Mouse (Mus musculus) brain, embryonic 14.5 days (tissue): Measurements from ENCODE around the gene Cryzl1. TPM values are rescaled to one million over a fixed set of nuclear protein-coding genes. Genes with fewer than 3 reads are reported as not detected.

Source experiments
- DNase-seq: peaks from one replicate; pipeline ENCODE4 v3.0.0-alpha.2; 2011; ENCODE audit warnings: low read depth
- CTCF ChIP-seq: fragments of 200-500 bp; IDR thresholded peaks from 2 replicates; pipeline ENCODE4 v1.5.1; 2012; ENCODE audit warnings: inconsistent platforms, mild to moderate bottlenecking, moderate library complexity, borderline replicate concordance; ENCODE audit not compliant: insufficient read depth, insufficient read length; ENCODE audit errors: extremely low read depth
- POLR2A ChIP-seq: fragments of 200-500 bp; IDR thresholded peaks from 2 replicates; pipeline ENCODE4 v1.6.1; 2012; ENCODE audit warnings: mild to moderate bottlenecking, inconsistent platforms, borderline replicate concordance; ENCODE audit not compliant: poor library complexity, insufficient read depth, insufficient read length, severe bottlenecking; ENCODE audit errors: extremely low read depth
- polyA plus RNA-seq: library from polyadenylated mRNA; depleted of rRNA; stranded (reverse); fragments of >200 nt; gene quantifications from 2 replicates; pipeline ENCODE4 v1.2.3, GENCODE M21; 2012; rRNA removed

Cryzl1 gene
- 72.1 and 92.2 TPM in 2 replicates for polyA plus RNA-seq

DNA sequence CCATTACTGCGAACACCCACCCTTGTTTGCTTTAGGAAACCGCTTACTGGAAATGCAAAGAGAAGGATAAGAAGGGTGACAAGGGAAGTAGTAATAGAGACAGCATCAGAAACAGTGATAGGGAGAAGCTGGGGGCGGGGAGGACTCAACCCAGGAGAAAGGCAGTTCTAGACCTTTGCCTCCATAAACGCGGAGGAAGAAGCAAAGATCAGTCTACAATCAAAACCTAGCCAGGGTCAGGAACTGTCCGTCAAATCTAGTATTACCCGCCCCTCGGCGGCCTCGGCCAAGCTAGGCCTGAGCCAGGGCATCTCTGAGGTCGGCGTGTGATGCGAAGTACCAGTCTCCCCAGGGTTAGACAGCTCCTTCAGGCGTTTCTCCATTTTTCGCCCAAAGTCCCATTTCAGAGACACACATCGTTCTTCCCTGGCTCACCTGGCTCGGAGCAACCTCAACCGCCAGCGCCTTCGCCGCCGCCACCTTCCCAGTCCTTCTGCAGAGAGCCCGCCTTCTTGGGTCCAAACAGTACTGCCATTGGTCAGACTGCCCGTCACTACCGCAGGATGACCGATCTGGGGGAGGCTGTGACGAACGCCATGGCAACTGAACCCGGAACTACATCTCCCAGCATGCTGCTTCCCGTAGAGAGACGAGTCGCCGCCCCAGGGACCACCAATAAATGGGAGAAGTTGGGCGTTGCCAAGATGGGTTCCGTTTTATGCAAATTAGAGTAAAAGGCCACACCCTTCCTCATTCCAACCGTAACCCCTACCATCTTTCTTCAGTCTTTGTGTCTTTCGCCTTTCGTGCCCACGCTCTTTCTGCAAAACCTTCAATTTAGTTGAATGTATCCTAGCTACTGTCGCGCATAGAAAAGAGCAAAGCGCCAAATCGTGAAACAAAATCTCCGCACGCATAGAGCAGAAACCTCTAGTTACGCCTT, at the start of gene Cryzl1:
Gene Cryzl1, minus strand, starts transcription at position 853 of the 943 bp plus-strand sequence.
- TF ChIP-seq CTCF = no peak
- TF ChIP-seq POLR2A = peak; percentile 55; the same call in 1 of the 2 replicates
- peak; percentile 100 for DNase-seq

DNA sequence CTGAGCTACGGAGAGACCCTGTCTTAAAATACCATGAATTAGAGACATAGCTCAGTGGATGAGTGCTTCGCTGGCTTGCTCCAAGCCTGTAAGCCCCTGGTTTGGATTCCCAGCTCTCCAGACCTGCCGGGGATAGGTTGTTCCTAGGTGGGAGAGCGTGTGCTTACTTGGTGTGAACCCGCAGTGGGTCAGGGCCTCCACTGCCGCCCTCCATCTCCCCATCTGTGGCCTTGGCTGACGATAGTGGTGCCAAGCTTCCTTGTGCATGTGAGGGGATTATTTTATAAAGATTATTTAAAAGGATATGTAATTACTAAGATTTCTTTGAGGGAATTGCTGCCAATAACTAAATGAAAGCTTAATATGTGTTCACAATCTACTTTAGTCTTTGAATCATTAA, 43.8 kb upstream of the Cryzl1 start:
- no peak for DNase-seq
- TF ChIP-seq POLR2A = no peak
- no peak for TF ChIP-seq CTCF

GRCm38 (mm10) chr16:91771334-91771733, 42.6 kb upstream of the Cryzl1 start:
- DNase-seq = no peak
- no peak for TF ChIP-seq POLR2A
- TF ChIP-seq CTCF = no peak

DNA sequence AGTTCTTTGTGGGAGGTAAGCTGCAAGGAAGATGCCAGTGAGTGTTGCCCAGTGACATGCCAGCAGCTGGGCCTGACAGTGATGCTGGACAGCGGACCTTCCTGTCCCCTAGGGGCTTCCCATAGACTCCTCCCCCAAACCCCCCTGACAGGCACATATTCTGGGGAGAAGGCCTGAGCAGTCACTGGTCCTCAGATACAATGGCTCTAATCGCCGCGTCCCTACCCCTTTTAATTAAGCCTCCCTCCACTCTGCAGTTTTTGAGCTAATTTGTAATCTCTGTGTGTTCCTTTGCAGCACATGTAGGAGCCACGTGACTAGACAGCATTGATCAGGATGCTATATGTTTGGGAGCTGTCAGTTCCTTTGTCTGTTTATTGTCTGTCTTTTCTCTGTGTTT, 41.9 kb upstream of the Cryzl1 start:
- DNase-seq = peak; percentile 77
- TF ChIP-seq CTCF = no peak
- no peak for TF ChIP-seq POLR2A

- no peak for TF ChIP-seq CTCF
- no peak for DNase-seq
Measured at GRCm38 (mm10) chr16:91769911-91770310, 41.1 kb upstream of the Cryzl1 start.

DNA sequence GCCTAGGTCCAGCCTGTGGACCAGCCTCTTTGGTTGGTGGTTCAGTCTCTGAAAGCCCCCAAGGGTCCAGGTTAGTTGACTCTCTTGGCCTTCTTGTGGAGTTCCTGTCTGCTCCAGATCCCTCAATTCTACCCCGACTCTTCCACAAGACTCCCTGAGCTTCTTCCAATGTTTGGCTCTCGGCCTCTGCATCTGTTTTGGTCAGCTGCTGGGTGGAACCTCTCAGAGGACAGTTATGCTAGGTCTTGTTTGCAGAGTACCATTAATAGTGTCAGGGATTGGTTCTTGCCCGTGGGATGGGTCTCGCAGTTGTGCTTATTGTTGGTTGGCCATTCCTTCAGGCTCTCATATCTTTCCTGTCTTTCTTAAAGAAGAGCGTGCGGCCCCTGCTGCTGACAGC, 39.8 kb upstream of the Cryzl1 start:
- no peak for DNase-seq

DNA sequence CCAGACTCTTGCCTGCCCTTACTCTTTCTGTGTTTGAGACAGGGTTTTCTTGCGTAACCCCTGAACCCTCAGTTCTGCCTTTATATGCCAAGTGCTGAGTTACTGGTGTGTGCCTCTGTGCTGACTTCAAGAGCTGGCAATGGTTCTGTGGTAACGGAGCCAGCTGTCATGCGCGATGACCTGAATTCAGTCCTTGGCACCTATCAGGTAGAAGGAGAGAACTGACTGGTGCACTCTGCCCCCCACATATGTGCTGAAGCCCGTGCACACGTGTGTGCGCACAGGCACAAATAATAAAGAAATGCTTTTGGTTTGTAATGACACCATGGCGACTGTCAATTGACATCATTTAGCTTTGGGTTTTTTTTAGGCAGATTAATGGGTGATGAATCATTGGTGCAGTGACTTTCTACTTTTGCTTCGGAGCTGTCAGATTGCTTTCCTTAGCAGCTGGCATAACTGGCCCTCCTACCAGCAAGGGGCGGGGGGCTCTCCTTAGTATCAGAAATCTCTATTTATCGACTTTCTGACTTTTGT, 38.5 kb upstream of the Cryzl1 start:
- DNase-seq = no peak
- TF ChIP-seq CTCF (no peak), POLR2A (no peak)

More for the DNA sequence above, 39.8 kb upstream of the Cryzl1 start:
- TF ChIP-seq POLR2A (no peak), CTCF (no peak)

- TF ChIP-seq POLR2A = no peak
- no peak for TF ChIP-seq CTCF
- no peak for DNase-seq
Measured at GRCm38 (mm10) chr16:91765816-91766210, 37.0 kb upstream of the Cryzl1 start.

GRCm38 (mm10) chr16:91765121-91765815, 36.5 kb upstream of the Cryzl1 start:
- DNase-seq = no peak
- TF ChIP-seq CTCF = no peak
- TF ChIP-seq POLR2A = no peak

DNA sequence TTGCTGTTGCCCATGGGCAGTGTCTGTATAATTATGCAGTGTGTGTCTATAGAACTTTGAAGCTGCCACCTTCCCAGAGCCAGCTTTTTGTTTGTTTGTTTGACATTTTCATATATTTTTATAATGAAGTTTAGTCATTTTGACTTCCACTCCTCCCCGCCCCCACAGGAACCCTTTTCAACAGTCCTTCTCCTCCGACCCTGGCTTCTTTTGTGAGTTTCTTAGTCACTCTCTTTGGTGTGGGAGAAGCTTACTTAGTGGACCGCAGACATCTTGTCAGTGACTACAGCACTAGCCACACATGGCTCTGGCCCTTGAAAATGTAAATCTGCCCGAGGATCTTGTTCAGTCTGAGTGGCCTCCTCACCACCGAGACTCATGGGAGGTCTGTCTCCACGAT, 35.6 kb upstream of the Cryzl1 start:
- DNase-seq = no peak
- no peak for TF ChIP-seq CTCF
- no peak for TF ChIP-seq POLR2A

DNA sequence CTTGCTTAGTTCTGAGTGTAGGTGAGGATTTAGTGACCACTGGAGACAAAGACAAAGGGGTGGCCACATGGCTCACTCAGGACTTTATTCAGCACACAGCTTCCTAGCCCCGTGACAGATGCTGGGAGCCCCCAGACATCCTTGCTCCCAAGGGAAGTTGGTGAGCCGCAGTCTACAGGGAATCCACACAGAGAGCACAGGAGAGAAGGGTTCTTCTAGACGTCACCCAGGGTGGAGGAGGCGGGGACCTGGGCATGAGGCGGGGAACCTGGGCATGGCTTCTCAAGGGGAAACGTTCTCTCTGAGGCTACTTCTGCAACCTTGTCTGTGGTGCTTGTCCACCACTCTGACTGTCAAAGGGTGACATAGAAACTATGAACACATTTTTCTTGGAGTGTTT, 35.2 kb upstream of the Cryzl1 start:
- DNase-seq = no peak
- no peak for TF ChIP-seq CTCF
- no peak for TF ChIP-seq POLR2A
